Mouse (Mus musculus) hindbrain, embryonic 10.5 days (tissue): ENCODE results near the gene Tmem86b. TPM values are rescaled to one million over a fixed set of nuclear protein-coding genes. Genes with fewer than 3 reads are reported as not detected.

ENCODE experiments used
- DNase-seq: peaks from one replicate; pipeline ENCODE4 v3.0.0-alpha.2; 2017; ENCODE audit warnings: low spot score
- H3K27ac ChIP-seq: fragments of 300-500 bp; sonication (generic); 2 replicates; pipeline ENCODE4 v1.5.1; 2016; ENCODE audit warnings: mild to moderate bottlenecking, moderate library complexity
- H3K27me3 ChIP-seq: fragments of 300-500 bp; sonication (generic); 2 replicates; pipeline ENCODE4 v1.6.1; 2016; ENCODE audit warnings: mild to moderate bottlenecking; ENCODE audit not compliant: poor library complexity, insufficient read depth, severe bottlenecking
- H3K36me3 ChIP-seq: fragments of 300-500 bp; sonication (generic); 2 replicates; pipeline ENCODE4 v1.6.1; 2016; ENCODE audit warnings: mild to moderate bottlenecking, moderate library complexity
- H3K4me1 ChIP-seq: fragments of 300-500 bp; sonication (generic); replicated peaks from 2 replicates; pipeline ENCODE4 v1.6.1; 2016; ENCODE audit warnings: mild to moderate bottlenecking
- H3K4me3 ChIP-seq: fragments of 300-500 bp; sonication (generic); 2 replicates; pipeline ENCODE4 v1.5.1; 2016; ENCODE audit warnings: mild to moderate bottlenecking, moderate library complexity
- H3K9me3 ChIP-seq: fragments of 300-500 bp; sonication (generic); 2 replicates; pipeline ENCODE4 v1.6.1; 2016; ENCODE audit warnings: mild to moderate bottlenecking, moderate library complexity
- WGBS: fragments of 180-500 bp; shearing (Covaris S2); methylation state at CpG from one replicate; pipeline ENCODE4 v1.1.7; 2016; 5-methylcytosine and 5-hydroxymethylcytosine counted together
- polyA plus RNA-seq: library from polyadenylated mRNA; unstranded; fragments of >200 nt; fragmentation: Nextera tagmentation; extraction: Ambion mirVana; gene quantifications from 2 replicates; pipeline ENCODE4 v1.2.1, GENCODE M21; 2016

Tmem86b gene
- polyA plus RNA-seq: 2.1 and 2.2 TPM in 2 replicates

DNA sequence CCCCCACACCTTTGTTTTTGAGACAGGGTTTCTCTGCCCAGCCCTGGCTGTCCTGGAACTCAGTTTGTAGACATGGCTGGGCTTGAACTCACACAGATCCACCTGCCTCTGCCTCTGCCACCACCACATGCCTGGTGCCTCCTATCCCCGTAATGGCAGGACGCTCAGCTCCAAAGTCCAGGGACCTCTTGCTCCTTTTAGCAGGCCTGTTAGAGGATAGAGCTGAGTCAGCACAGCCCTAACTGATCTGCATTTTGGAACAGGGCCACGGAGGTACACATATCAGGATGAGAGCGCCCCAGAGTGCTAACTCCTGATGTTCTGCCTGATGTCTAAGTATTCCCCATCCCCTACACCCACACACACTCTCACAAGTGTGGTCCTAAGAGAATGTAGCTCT is at the start of gene Tmem86b:
Gene Tmem86b, minus strand, starts transcription at position 392 of the 400 bp plus-strand sequence.
- Histone ChIP-seq H3K27ac (no peak within 1 kb of the TSS), H3K4me1 (no peaks in the 10 kb centered on the region), H3K36me3 (peaks cover 80% of the 10 kb centered on the region), H3K27me3 (no peaks in the 10 kb centered on the region), H3K9me3 (no peaks in the 10 kb centered on the region), H3K4me3 (0 out of 2 replicates have a peak within 1 kb of the TSS, but pooled peaks have one; percentile 2)
- DNase-seq: no peak
- WGBS: 92% methylated on average over 4 of the region's 4 CpGs

DNA sequence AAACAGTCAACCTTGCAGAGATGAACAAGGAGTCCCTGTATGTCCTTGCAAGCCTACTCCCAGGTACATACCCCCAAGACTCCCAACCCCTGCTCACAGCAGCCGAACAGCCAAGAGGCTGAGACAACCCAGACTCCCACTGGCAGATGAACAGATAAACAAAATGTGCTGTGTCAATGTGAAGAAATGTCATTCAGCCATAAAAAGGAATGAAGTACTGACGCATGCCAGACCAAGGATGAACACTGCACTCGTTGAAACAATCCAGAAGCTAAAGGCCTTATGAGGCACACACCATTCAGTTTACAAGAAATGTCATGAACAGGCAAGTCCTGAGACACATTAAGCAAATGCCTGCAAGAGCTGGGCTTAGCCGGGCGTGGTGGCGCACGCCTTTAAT is 44.0 kb upstream of the Tmem86b start:
- H3K4me1 ChIP-seq: no peaks in the 10 kb centered on the region
- no peak overlapping the region for H3K4me3 ChIP-seq
- no peaks in the 10 kb centered on the region for H3K9me3 ChIP-seq
- no peak for DNase-seq
- no peak overlapping the region for H3K27ac ChIP-seq
- no peaks in the 10 kb centered on the region for H3K27me3 ChIP-seq
- 97% methylated on average over 7 of the region's 7 CpGs for WGBS
- peaks cover 86% of the 10 kb centered on the region for H3K36me3 ChIP-seq

DNA sequence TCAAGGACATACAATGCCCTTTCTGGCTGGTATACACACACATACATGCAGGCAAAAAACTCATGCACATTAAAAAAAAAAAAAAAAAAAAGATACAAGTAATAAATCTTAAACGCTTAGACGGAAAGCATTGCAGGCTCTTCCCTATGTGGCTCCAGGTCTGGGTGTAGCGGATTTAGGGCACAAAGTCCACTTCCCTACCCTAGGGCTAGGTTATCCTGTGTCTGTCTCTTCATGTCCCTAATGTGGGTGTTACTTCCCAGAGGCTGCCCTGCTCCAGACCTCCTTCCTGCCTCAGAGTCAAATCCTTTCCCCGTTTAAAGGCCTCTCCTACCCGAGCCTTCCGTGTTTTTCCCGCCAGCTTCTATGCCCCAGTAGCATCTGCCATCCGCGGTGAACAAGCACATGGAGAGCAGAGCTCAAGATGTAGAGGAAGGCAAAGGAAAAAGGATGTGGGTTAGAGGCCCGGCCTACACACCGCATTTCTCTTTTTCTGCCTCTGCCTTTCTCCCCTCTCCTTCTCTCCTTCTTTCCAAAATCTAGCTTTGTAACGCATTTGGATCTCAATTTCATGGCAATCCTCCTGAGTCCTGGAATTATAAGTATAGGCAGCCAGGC is 43.0 kb upstream of the Tmem86b start:
- 96% methylated on average over 12 of the region's 12 CpGs for WGBS
- Histone ChIP-seq H3K9me3 (no peaks in the 10 kb centered on the region), H3K36me3 (peaks cover 88% of the 10 kb centered on the region), H3K27ac (no peak overlapping the region), H3K4me3 (no peak overlapping the region), H3K27me3 (no peaks in the 10 kb centered on the region), H3K4me1 (no peaks in the 10 kb centered on the region)
- DNase-seq: no peak

DNA sequence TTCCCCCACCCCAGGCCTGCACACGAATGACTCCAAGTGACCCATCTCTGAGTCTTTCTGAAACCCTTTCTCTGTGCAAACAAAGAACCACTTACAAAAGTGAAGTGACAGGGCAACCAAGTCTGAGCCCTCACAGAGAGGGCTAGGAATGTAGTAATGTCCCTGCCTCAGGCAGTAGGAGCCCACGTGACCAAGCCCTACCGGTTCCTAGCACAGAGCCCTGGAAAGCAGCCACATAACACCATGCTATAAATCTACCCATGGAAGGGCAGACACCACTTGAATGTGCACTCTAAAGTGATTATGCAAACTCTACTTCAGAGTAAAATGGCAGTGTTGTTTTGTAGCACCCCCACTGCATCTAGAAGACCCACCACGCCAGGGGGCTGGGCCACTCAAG is 40.7 kb upstream of the Tmem86b start:
- H3K4me1 ChIP-seq: no peaks in the 10 kb centered on the region
- H3K4me3 ChIP-seq: no peak overlapping the region
- WGBS: 77% methylated on average over 4 of the region's 4 CpGs
- DNase-seq: no peak
- no peaks in the 10 kb centered on the region for H3K9me3 ChIP-seq
- H3K27ac ChIP-seq: no peak overlapping the region
- no peaks in the 10 kb centered on the region for H3K27me3 ChIP-seq
- peaks cover 92% of the 10 kb centered on the region for H3K36me3 ChIP-seq

DNA sequence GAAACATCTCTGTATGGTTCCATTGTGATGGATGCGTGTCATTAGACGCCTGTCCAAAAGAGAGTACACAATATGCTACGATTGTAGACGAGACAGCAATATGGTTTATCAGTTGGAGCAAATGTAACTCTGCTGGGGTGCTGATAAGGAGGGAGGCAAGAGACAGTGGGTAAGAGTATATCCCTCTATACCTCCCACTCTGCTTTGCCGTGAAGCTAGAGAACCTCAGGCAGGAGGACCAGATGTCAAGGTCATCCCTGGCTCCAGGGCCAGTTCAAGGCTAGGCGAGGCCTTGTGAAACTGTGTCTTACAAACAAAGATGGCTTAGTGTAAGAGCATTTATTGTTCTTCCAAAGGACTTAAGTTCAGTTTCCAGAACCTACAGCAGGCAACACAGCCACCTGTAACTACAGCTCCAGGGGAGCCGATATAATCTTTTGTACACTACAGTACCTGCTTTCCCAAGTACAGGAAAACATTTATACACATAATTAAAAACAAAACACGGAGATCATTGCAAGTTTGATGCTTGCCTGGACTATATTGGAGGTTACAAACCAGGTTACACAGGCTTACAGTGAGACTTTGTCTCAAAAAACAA is 39.5 kb upstream of the Tmem86b start:
- Histone ChIP-seq H3K4me3 (no peak overlapping the region), H3K27me3 (no peaks in the 10 kb centered on the region), H3K9me3 (no peaks in the 10 kb centered on the region), H3K27ac (no peak overlapping the region), H3K36me3 (peaks cover 92% of the 10 kb centered on the region), H3K4me1 (no peaks in the 10 kb centered on the region)
- no peak for DNase-seq
- 92% methylated on average over 8 of the region's 8 CpGs for WGBS

DNA sequence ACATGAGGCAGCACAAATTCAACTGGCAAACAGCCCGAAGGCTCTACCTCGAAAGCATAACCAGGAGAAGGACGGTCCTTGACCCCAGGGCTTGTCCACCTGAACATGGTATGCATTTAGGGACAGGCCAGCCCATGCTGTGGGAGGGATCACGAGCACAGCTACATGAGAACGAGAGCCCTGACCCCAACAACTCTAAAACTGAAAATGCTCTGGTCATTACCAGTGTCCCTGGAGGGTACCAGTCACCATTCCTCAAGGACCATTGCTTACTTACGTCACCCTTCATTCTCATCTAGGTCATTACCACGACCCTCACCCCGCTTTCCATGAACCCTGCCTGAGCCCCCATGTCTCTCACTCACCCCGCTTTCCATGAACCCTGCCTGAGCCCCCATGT is 37.9 kb upstream of the Tmem86b start:
- Histone ChIP-seq H3K9me3 (no peaks in the 10 kb centered on the region), H3K36me3 (peaks cover 88% of the 10 kb centered on the region), H3K4me1 (no peaks in the 10 kb centered on the region), H3K4me3 (no peak overlapping the region), H3K27me3 (no peaks in the 10 kb centered on the region), H3K27ac (no peak overlapping the region)
- 94% methylated on average over 9 of the region's 9 CpGs for WGBS
- no peak for DNase-seq

DNA sequence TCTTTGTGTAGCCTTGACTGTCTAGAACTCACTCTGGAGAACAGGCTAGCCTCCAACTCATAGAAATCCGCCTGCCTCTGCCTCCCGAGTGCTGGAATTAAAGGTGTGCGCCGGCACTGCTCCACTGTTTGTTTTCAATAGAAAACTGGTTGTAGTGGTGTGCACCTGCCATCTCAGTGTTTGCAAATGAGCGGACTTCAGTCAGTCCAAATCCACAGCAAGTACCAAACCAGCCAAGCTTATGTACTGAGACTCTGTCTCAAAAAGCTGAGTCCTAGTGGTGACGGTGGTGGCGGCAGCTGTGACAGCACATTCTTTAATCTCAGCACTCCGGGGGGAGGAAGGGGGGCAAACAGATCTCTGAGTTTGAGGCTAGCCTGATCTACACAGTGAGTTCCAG is 37.3 kb upstream of the Tmem86b start:
- WGBS: 94% methylated on average over 8 of the region's 8 CpGs
- Histone ChIP-seq H3K4me3 (no peak overlapping the region), H3K4me1 (no peaks in the 10 kb centered on the region), H3K9me3 (no peaks in the 10 kb centered on the region), H3K36me3 (peaks cover 89% of the 10 kb centered on the region), H3K27ac (no peak overlapping the region), H3K27me3 (no peaks in the 10 kb centered on the region)
- DNase-seq: no peak

DNA sequence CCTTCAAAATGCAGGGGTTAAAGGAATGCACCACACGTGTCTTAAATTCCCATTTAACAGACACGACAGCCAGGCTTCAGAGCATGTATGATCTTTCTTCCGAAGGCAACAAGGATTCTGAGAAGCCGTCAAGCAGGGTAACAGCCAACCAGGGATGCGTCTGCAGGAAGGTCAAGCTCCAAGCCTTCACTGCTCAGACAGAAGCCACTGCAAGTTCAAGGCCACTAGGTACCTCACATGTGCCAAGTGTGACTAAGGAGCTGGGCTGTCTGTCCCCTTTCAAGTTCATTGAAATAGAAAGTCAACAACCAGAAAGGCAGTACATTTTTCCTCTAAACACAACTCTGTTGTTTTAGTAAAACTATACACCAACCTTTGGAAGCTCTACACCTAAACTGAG is 35.6 kb upstream of the Tmem86b start:
- H3K9me3 ChIP-seq: no peaks in the 10 kb centered on the region
- H3K4me1 ChIP-seq: no peaks in the 10 kb centered on the region
- no peak overlapping the region for H3K4me3 ChIP-seq
- H3K27me3 ChIP-seq: no peaks in the 10 kb centered on the region
- H3K27ac ChIP-seq: no peak overlapping the region
- H3K36me3 ChIP-seq: peaks cover 87% of the 10 kb centered on the region
- 96% methylated on average over 5 of the region's 5 CpGs for WGBS
- no peak for DNase-seq

DNA sequence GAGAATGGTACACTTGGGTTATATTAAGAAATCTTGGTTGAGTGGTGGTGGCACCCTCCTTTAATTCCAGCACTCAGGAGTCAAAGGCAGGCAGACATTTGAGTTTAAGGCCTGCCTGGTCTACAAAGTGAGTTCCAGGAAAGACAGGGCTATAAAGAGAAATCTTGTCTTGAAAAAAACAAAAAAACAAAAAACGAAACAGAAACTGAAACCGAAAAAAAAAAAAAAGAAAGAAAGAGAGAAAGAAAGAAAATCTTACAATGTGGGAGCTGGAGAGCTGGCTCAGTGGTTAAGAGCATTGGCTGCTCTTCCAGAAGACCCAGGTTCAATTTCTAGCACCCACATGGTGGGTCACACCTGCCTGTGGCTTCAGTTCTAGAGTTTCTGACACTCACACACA is 32.5 kb upstream of the Tmem86b start:
- no peak for DNase-seq
- no peak overlapping the region for H3K4me3 ChIP-seq
- H3K4me1 ChIP-seq: peaks cover 15% of the 10 kb centered on the region
- no peaks in the 10 kb centered on the region for H3K27me3 ChIP-seq
- peaks cover 70% of the 10 kb centered on the region for H3K36me3 ChIP-seq
- WGBS: 84% methylated on average over 2 of the region's 2 CpGs
- H3K27ac ChIP-seq: no peak overlapping the region
- no peaks in the 10 kb centered on the region for H3K9me3 ChIP-seq

DNA sequence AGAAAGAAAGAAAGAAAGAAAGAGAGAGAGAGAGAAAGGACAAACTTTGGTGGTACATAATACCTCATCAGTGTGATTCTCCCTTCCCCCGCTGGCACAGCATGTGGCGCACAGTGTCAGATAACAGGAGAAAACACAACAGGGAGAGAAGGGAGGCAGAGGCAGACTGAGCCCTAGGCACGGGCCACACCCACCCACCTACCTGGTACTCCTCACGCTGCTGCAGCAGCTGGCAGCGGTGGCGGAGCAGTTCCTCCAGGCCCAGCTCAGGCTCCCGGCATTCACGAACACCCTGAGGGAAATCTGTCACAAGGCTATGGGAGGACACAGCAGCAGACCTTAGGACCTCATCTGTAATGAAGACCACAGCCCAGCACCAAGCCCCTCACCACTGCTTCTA is 32.0 kb upstream of the Tmem86b start:
- Histone ChIP-seq H3K27ac (no peak overlapping the region), H3K27me3 (no peaks in the 10 kb centered on the region), H3K9me3 (no peaks in the 10 kb centered on the region), H3K36me3 (peaks cover 65% of the 10 kb centered on the region), H3K4me3 (no peak overlapping the region), H3K4me1 (peaks cover 17% of the 10 kb centered on the region)
- 74% methylated on average over 8 of the region's 8 CpGs for WGBS
- no peak for DNase-seq

DNA sequence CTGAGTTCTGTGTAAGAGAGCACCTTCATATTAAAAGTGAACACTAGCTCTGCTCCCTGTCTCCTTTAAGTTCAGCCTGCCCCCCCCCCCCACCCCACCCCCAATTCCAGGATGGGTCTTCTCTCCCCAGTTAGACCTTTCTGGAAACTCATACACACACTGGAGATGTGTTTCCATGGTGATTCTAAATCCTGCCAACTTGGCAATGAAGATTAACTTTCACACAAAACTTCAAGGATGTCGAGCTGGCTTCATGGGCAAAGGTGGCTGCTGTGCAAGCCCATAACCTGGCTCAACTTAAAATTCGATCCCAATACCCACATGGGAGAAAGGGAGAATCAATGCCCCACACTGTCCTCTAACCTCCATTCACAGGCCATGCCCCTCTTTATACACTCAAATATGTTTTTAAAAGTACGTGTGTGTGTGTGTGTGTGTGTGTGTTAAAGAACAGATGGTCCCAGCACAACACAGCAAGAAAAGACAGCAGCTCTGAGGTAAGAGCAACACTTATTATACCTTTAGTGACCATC is 28.8 kb upstream of the Tmem86b start:
- no peaks in the 10 kb centered on the region for H3K27me3 ChIP-seq
- 69% methylated on average over 3 of the region's 3 CpGs for WGBS
- peak overlapping the region; percentile 89 for H3K4me3 ChIP-seq
- H3K36me3 ChIP-seq: peaks cover 41% of the 10 kb centered on the region
- no peak for DNase-seq
- H3K27ac ChIP-seq: peak overlapping the region; percentile 96
- no peaks in the 10 kb centered on the region for H3K9me3 ChIP-seq
- H3K4me1 ChIP-seq: peaks cover 42% of the 10 kb centered on the region

DNA sequence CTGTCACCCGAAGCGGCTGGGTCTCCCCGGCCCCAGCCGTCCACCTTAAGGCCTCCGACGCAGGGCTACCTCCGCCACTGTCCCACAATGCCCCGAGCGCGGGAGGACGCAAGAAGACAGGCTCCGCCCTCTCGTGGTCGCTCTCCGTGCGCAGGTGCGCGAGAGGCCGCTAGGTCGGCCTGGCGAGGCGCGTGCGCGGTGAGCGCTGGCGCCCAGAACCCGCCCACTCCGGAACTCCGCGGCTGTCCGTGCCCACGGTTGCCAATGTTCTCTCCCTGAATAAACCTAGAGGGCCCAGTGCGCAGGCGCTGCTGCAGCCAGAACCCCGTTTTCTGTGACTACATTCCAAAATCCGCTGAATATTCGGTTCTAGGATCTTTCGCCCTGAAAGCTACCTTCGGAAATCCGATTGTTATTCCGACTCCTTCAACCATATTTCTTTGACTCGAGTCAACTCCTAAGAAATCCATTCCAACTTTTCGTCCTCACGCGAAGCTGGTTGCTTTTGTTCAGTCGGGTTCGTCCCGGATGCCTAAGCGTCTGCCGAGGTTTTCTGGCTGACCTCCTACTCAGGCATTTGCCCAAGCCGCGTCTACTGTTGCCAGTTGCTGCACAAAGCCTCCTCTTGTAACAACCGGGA is 27.8 kb upstream of the Tmem86b start, which contains the start of gene Ppp6r1:
Gene Ppp6r1, minus strand, starts transcription at position 108 of the 640 bp plus-strand sequence.
- Histone ChIP-seq H3K36me3 (peaks cover 32% of the 10 kb centered on the region), H3K27ac (peak within 1 kb of the TSS; percentile 96), H3K4me1 (peaks cover 42% of the 10 kb centered on the region), H3K9me3 (no peaks in the 10 kb centered on the region), H3K4me3 (peak within 1 kb of the TSS; percentile 89), H3K27me3 (no peaks in the 10 kb centered on the region)
- peak; percentile 96 for DNase-seq
- WGBS: under 1% methylated on average over 54 of the region's 54 CpGs
